Mouse (Mus musculus): ENCODE measurements around the gene Lrrc20.
A peak's percentile ranks its signal among the peaks of the same experiment; 100 is the strongest.
"Not testable (repeated sequence)": the region's sequence is repeated elsewhere in the genome, so short reads cannot be mapped to it uniquely, and the experiment has no call there.

Lrrc20 gene

GRCm38 (mm10) chr10:61576120-61576767 lies 100.6 kb downstream of the Lrrc20 start:
- DNase-seq (ENCODE audit: low spot score), result no peak

DNA sequence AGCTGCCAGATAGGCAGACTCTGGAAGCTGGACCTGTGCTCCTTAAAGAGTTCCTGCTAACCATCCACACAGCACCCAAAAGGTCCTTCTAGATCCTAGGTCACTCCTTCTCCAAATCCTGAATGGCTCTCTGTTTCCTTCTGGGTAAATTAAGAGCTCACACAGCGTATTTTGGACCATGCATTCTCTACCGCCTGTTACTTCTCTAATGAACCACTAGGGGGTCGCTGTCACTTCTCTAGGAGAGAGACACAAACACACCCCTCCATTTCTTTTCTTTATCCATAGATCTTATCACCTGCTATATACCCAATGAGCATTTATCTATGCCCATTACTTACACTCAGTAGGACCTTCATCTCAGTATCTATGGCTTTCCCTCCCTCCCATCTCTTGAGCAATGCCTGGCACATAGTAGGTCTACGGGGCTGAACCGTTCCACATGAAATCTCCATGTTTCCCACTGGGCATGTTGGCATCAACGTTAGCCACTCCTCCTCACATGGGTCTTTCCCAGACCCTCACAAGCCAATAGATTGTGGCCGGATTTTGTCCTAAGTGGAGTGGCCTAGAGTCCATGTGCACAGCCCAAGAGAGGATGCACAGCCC lies 111.7 kb downstream of the Lrrc20 start:
- no peak for DNase-seq (ENCODE audit: low spot score)

DNA sequence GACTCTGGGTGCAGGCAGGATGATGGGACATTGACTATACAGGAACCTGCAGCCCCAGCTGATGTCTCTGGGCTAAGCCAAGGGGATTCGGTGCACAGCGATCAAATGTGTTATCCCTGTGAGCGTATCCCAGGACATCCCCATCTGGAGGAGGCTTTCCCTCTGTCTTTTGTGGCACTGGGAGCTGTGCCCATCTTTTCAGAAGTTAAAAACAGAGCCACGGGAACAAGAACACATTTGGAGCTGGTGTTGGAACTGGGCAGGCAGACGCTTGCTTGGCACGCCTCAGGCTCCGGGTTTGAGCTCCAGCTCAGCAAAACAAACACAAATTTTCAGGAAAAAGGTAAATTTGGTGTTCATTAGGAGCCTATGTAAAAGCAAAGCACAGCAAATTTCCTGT lies 122.4 kb downstream of the Lrrc20 start:
- DNase-seq (ENCODE audit: low spot score), result peak; percentile 60

DNA sequence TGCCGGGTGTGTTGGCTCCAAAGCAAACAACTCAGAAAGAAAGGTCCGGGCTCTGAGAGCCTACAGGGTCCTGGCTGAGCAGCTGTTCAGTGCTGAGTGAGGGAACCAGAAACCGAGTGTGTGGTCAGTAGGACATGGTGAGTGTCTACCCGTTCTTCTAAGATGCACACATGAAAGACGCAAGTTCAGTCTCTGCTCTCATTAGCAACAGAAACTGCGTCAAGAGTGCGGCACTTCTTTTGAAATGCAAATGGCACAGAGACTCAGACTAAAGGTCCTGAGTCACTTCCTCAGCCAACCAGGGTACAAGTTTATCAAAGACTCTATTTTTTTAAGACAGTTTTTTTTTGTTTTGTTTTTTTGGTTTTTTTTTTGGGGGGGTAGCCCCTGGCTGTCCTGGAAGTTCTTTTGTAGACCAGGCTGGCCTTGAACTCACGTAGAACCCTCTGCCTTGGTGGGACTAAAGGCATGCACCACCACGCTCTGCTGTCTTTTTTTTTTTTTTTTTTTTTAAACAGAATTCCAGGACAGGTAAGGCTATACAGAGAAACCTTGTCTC lies 124.0 kb downstream of the Lrrc20 start:
- peak; percentile 16 for DNase-seq (ENCODE audit: low spot score)

DNA sequence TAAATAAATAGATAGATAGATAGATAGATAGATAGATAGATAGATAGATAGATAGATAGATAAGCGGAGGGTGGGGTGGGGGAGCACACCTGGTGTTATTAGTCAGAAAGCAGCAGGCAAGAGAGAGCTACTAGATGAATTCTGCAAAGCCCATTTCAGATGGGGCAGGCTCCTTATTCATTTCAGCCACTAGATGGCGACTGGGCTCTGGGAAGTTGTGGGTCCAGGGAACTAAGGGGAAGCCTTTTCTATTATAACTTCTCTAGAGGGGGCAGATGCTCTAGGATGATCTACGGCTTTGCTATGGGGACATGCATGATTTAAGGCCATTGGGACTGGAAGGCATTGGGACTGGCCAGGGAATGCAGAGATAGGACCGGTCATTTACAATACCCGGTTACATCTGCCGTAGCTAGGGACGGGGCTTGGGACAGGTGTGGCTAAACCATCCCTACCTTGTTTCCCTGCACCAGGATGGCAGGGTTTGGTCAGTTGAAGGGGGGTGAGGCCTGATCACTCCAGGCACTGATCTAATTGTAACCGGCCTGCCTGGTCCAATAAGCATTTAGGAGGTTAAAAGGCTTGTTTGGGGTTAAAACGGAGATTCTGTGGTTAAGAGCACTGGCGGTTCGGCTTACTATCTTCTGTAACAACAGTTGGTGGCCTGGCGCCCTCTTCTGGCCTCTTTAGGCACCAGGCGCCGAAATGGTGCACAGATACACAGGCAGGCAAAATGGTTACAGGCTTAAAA lies 126.9 kb downstream of the Lrrc20 start:
- peak; percentile 74 for DNase-seq (ENCODE audit: low spot score)

- DNase-seq (ENCODE audit: low spot score), result no peak
Measured at GRCm38 (mm10) chr10:61604376-61605065, 128.9 kb downstream of the Lrrc20 start.

- not testable (repeated sequence) for DNase-seq (ENCODE audit: low spot score)
Measured at GRCm38 (mm10) chr10:61605381-61605780, 129.8 kb downstream of the Lrrc20 start.

GRCm38 (mm10) chr10:61605851-61606250 lies 130.2 kb downstream of the Lrrc20 start:
- DNase-seq (ENCODE audit: low spot score), result peak; percentile 82

- DNase-seq (ENCODE audit: low spot score), result no peak
Measured at GRCm38 (mm10) chr10:61608233-61608632, 132.6 kb downstream of the Lrrc20 start.

DNA sequence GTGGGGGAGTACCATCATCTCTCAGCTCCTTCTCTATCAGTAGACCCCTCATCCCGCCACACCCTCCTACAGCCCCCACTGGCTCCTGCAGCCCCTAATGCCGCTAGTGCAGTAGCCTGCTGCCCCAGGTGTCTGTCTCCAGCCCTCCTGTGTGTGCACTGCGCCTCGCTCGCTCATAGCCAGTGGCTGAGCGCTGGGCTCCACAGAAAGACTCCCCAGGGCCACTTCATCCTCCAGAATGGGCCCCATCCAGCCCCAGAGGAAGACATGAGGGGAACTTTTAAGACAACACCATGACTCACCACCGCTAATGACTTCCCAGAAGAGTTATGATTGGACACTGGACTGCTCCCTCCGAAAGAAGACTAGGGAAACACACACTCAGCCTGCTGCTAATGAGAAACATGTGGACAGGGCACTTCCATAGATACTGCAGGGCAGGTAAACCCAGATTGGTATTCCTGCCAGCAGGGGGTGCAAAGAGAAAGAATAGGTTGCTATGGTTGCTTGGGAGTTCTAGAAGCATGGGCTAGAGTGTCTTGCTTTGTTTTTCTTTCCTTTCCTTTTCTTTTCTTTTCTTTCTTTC lies 135.1 kb downstream of the Lrrc20 start:
- DNase-seq (ENCODE audit: low spot score), result peak; percentile 70

GRCm38 (mm10) chr10:61614311-61614710 lies 138.7 kb downstream of the Lrrc20 start:
- DNase-seq (ENCODE audit: low spot score), result no peak

GRCm38 (mm10) chr10:61618528-61618927 lies 142.9 kb downstream of the Lrrc20 start:
- no peak for DNase-seq (ENCODE audit: low spot score)

- no peak for DNase-seq (ENCODE audit: low spot score)
Measured at GRCm38 (mm10) chr10:61621681-61622080, 146.1 kb downstream of the Lrrc20 start.

DNA sequence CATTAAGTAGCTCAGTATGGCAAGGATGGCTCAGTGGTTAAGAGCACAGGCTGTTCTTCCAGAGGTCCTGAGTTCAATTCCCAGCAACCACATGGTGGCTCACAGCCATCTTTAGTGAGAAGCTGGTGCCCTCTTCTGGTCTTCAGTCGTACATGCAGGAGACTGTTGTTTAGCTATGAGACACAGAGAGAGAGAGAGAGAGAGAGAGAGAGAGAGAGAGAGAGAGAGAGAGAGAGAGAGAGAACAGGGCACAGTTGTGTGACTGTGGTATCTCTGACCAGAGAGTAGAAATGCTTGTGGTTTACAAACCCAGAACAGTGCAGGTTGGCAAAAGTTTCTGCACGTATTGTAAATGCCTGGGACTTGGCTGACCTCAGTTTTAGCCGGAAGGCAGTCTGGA lies 148.3 kb downstream of the Lrrc20 start:
- not testable (repeated sequence) for DNase-seq (ENCODE audit: low spot score)

DNA sequence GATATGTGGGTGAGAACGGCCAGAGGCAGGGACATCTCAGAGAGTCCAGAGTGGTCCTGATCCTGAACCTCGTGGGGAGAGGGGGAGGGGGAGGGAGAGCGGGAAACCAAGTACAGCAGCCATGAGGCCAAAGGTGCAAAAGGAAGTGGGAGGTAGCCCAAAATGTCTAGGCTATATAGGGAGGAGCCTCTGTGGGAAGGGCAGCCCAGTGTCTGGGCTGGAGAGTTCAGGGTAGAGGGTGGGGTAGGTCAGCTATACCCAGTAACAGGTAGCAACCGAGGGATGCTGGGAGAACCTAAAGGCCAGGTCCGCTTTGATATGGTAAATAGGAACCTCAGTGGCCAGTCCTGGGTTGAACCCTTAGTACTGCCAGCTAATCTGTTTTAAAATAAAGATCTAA lies 149.2 kb downstream of the Lrrc20 start:
- DNase-seq (ENCODE audit: low spot score), result no peak

DNA sequence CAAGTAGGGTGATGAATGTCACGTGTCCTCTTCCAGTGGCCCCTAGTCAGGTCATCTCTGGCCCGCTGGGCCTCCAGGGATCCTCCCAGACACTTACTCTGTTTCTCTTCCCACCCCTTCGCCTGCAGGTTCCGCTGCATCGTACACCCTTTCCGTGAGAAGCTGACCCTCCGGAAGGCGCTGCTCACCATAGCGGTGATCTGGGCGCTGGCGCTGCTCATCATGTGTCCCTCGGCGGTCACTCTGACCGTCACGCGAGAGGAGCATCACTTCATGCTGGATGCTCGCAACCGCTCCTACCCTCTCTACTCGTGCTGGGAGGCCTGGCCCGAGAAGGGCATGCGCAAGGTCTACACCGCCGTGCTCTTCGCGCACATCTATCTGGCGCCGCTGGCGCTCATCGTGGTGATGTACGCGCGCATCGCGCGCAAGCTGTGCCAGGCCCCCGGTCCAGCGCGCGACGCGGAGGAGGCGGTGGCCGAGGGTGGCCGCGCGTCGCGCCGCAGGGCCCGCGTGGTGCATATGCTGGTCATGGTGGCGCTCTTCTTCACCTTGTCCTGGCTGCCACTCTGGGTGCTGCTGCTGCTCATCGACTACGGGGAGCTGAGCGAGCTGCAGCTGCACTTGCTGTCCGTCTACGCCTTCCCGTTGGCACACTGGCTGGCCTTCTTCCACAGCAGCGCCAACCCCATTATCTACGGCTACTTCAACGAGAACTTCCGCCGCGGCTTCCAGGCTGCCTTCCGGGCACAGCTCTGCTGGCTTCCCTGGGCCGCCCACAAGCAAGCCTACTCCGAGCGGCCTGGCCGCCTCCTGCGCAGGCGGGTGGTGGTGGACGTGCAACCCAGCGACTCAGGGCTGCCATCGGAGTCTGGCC lies 150.0 kb downstream of the Lrrc20 start:
- no peak for DNase-seq (ENCODE audit: low spot score)

DNA sequence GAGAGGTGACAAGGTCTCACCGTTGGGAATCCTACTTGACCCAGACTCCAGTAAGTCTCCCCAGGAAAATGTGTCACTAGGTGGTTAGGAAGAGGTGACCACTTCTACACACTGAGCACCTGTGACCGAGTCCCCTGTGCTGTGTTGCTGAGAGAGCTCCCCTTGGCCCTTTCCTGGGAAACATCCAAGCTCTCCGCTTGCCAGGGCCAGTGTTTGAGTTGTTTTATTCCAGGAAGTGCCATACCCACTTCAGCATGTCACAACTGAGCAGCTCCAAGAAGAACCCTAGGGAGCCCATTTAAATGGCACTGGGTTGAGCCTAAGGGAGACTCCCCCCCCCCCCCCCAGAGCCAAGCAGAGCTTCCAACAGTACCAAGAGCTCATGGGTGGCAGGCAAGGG lies 150.9 kb downstream of the Lrrc20 start:
- peak; percentile 66 for DNase-seq (ENCODE audit: low spot score)

GRCm38 (mm10) chr10:61627195-61627937 lies 151.8 kb downstream of the Lrrc20 start:
- peak; percentile 82 for DNase-seq (ENCODE audit: low spot score)

GRCm38 (mm10) chr10:61627938-61628250 lies 152.3 kb downstream of the Lrrc20 start:
- peak; percentile 87 for DNase-seq (ENCODE audit: low spot score)
